Mouse (Mus musculus): ENCODE results near the gene Nolc1. TPM values are rescaled to one million over a fixed set of nuclear protein-coding genes. Genes with fewer than 3 reads are reported as not detected.
"Not testable (repeated sequence)": the region's sequence is repeated elsewhere in the genome, so short reads cannot be mapped to it uniquely, and the experiment has no call there.

The Nolc1 gene
- total RNA-seq, 2 experiments from 2014 or later = 38.8 to 45.0 TPM

DNA sequence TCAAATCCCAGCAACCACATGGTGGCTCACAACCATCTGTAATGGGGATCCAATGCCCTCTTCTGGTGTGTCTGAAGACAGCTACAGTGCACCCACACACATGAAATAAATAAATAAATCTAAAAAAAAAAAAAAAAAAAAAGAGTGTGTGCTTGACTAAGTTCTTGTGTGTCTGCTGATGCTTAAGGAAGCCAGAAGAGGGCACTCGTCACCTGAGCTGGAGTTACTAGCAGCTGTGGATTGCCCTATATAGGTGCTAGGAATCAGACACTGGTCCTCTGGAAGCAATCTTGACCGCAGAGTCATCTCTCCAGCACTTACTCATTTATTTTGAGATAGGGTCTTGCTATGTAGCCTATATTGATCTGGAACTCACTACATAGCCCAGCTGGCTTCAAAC, 18.5 kb downstream of the Nolc1 start:
- no peak for DNase-seq

DNA sequence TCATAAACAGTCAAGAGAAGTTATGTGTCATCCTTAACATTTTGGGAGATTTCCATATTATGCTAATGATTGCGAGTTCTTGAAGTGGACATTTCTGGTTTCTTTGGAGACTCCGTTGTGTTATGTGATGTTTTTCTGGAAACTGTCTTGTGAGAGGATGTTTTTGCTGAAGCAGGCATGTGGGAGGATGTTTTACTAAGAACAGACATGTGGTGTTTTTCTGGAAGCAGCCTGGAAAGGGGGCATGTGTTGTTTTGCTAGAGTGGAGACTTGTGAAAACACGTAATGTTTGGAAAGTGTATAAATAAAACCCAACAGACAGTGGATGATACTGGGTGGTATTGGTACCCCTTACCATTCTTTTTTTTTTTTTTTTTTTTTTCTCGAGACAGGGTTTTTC, 19.6 kb downstream of the Nolc1 start:
- DNase-seq = no peak

- DNase-seq = no peak
Measured at GRCm38 (mm10) chr19:46096396-46096795, 20.7 kb downstream of the Nolc1 start.

DNA sequence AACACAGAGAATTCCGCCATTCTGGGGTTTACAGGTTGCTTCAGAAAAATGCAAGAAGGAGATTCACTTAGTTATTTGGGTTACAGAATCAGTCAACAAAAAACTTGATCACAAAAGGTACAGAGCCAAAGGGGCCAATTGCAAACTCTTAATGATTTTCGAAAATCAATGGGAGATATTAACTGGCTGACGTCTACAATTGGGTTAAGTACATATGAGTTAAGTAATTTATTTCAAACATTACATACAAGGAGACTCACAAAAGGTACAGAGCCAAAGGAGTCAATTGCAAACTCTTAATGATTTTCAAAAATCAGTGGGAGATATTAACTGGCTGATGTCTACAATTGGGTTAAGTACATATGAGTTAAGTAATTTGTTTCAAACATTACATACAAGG, 23.9 kb downstream of the Nolc1 start:
- no peak for DNase-seq

DNA sequence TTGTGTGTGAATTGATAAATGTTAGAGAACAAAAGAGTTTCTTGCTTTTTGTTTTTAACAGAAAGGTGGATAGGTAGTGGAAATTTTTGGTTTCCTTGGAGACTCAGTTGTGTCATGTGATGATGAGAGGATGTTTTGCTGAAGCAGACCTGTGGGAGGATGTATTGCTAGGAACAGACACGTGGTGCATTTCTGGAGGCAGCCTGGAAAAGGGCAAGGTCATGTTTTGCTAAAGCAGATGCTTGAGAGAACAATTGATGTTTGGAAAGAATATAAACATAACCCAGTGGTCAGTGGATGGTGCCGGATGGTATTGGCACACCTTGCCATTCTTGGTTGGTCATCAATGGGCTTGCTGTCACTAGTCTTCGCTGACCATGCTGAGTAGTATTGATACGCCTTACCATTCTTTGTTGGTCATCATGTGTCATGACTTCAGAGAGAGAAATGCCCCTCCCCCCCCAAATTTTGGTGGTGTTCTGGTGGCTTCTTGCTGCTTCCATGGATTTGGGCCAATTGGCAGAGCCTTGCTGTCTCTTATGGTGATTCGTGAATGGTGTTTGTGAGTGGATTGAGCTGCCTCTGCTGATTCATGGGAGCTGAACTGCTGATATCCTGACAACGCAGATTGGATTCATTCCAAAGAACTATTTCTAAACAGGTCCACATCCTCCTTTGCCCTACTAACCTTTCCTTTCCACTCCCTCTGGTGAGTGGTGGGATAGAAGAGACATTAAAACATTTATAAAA, 27.9 kb downstream of the Nolc1 start:
- DNase-seq = peak; percentile 31

- DNase-seq = no peak
Measured at GRCm38 (mm10) chr19:46104187-46104557, 28.5 kb downstream of the Nolc1 start.

DNA sequence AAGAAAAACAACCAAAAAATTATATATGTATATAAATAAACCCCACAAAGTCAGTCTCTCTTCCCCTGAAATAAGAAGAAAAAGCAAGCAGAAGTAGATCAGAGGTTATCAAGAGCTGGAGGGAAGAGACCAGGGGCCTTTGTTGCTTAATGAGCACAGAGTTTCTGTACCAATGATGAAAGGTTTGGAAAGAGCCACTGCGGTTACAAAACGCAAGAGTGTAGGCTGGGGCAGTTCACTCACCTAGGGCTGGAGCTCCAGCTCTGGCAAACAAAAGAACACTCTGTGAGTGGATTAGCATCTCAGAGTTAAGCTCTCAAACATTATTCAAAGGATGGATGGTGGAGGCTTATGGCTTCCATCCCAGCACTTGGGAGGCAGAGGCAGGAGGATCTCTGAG, 34.6 kb downstream of the Nolc1 start:
- no peak for DNase-seq

- no peak for DNase-seq
Measured at GRCm38 (mm10) chr19:46110781-46111180, 35.1 kb downstream of the Nolc1 start.

- no peak for DNase-seq
Measured at GRCm38 (mm10) chr19:46114617-46115016, 39.0 kb downstream of the Nolc1 start.

DNA sequence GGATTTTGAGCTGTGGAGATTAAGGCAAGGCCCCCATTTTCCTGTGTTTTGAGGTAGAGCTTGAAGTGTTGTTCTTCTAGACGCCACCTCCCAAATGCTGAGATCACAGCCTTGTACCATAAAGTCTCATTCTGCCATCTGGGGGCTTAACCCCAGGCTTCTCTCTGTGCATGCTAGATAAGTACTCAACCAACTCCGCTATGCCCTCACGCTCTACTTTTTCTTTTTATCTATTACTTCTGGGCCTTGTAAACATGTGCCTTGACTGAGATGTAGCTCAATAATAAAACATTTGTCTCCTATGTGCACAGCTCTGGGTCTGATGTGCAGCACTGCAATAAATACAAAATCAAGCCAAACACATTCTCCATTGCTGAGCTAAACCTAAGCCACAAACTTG, 43.8 kb downstream of the Nolc1 start:
- no peak for DNase-seq

- no peak for DNase-seq
Measured at GRCm38 (mm10) chr19:46120872-46121271, 45.2 kb downstream of the Nolc1 start.

DNA sequence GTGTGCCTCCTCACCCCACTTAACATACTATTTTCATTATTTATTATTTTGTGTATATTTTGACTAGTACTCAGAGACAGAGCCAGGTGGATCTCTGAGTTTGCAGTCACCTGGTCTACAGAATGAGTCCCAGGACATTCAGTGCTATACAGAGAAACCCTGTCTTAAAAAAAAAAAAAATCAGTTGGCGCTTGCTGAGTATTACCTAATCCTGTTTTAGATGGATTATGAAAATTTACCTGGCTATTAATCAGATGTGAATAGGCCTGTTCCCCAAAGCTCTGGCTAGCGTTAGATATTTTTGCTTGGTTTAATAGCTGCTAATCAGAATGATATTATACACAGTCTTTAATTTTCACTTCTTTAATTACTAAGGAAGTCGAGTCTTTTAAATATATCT, 48.2 kb downstream of the Nolc1 start:
- DNase-seq = no peak

- DNase-seq = no peak
Measured at GRCm38 (mm10) chr19:46124651-46125050, 49.0 kb downstream of the Nolc1 start.

DNA sequence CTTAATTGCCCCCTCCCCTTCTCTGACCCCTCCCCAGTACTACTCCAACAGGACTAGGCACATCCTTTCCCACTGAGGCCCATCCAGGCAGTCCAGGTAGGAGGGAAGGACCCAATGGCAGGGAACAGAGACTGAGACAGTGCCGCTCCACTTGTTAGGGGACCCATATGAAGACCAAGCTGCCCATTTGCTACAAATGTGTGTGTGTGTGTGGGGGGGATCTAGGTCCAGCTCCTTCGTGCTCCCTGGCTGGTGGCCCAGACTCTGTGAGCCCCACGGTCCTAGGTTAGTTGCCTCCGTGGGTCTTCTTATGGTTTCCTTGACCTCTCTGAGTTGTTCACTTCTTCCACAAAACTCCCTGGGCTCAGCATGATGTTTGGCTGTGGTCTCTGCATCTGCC, 50.6 kb downstream of the Nolc1 start:
- no peak for DNase-seq

DNA sequence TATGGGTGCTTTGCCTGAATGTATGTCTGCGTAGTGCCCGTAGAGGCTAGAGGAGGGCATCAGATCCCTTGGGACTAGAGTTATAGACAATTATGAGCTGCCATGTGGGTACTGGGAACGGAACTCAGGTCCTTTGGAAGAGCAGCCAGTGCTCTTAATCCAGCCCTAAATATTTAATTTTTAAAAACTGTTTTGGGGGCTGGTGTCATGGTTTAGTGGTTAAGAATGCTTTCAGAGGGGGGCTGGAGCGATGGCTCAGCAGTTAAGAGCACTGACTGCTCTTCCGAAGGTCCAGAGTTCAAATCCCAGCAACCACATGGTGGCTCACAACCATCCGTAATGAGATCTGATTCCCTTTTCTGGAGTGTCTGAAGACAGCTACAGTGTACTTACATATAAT, 54.1 kb downstream of the Nolc1 start:
- not testable (repeated sequence) for DNase-seq

GRCm38 (mm10) chr19:46131283-46131682, 55.6 kb downstream of the Nolc1 start:
- DNase-seq = no peak

DNA sequence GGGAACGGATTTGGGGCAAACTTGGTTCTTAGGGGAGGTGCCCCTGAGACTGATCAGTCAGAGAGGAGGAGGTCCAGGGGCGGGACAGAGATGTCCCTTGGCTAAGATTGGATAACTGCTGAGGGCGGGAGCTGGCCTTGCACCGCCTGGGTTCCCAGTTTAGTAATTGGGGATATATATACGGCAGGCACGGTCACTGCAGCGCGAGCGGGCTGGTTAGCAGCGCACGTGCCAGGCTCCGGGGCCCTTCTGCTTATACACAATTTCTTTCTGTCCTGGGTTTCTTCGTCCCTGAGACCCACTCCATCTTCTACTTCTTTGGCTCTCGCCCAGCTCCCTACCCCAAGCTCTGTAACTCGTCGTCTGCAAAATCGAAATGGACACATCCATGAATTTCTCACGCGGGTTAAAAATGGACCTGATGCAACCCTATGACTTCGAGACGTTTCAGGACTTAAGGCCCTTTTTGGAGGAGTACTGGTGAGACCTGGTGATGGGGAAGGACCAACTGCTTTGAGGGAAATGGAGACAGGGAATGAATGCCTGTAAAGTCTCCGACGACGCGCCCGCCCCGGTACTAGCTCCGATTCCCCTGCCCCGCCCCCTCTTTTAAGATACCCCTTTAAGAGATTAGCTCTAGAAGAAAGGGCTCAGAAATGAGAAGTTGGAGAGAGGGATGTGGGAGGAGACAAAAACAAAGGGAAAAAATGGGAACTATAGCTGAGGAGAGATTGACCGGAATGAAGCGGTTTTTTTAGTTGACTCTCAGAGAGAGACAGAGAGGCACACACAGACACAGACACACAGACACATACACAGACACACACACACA, 56.2 kb downstream of the Nolc1 start, which contains the start of gene Elovl3:
TSS of gene Elovl3 (plus strand) at position 204 of the 832 bp plus-strand sequence.
- peak; percentile 78 for DNase-seq

GRCm38 (mm10) chr19:46132577-46132976, 56.9 kb downstream of the Nolc1 start:
- DNase-seq = no peak

Other genes starting within 250 kb of the Nolc1 start
- gene Armh3, start 77.4 kb upstream of the Nolc1 start, total RNA-seq (2021) = 10 to 100 TPM; 14.6 to 19.2 TPM
- gene Hps6, start 72.4 kb upstream of the Nolc1 start, total RNA-seq (2021) = 10 to 100 TPM in 1 of 2 experiments, 1 to 10 TPM in 1; 9.9 to 12.0 TPM
- gene Pprc1, start 31.0 kb upstream of the Nolc1 start, total RNA-seq (2021) = 10 to 100 TPM; 23.5 to 36.5 TPM
- gene Ldb1, start 30.6 kb upstream of the Nolc1 start, total RNA-seq (2021) = 10 to 100 TPM; 75.3 to 92.1 TPM
- gene Elovl3, start 56.0 kb downstream of the Nolc1 start, total RNA-seq (2021) = 10 to 100 TPM in 1 of 2 experiments, 1 to 10 TPM in 1; 6.1 to 10.3 TPM
- gene Pitx3, start 72.5 kb downstream of the Nolc1 start, total RNA-seq (2021) = 1 to 10 TPM in 1 of 2 experiments, under 1 TPM in 1; 0.81 to 2.5 TPM
- gene Gbf1, start 76.6 kb downstream of the Nolc1 start, total RNA-seq (2021) = 10 to 100 TPM; 50.5 to 60.0 TPM
- 10 to 100 TPM; 20.8 to 24.2 TPM for gene Nfkb2, start 228.5 kb downstream of the Nolc1 start, total RNA-seq (2021)